In genomic region chr2:165112149-165112548, GRCm38 (mm10) we compare ENCODE assay signal across 7 mouse cellular contexts. TPM values are rescaled to one million over a fixed set of nuclear protein-coding genes. Genes with fewer than 3 reads are reported as not detected.
DNase-seq lines count a peak whose midpoint lies in the region; ATAC-seq lines count a peak whose summit lies in the region.

No protein-coding gene starts in this region.

- DNase-seq in brain, adult 2 months (ENCODE audit: low read depth, low spot score), result peak; percentile 75
- DNase-seq in natural killer cell, adult 2 months (ENCODE audit: low spot score in 2 of 2), result peak; percentile 69 to 84
- peak; percentile 76 to 93 for DNase-seq in spleen, postnatal 4 days (ENCODE audit: low spot score in 2 of 2)

- no peaks in the 10 kb centered on the region for H3K9me3 ChIP-seq in embryonic facial prominence, embryonic 13.5 days
- no peaks in the 10 kb centered on the region for H3K9me3 ChIP-seq in heart, embryonic 13.5 days
- no peaks in the 10 kb centered on the region for H3K9me3 ChIP-seq in kidney, embryonic 16.5 days (ENCODE audit: low read length)
- no peaks in the 10 kb centered on the region for H3K9me3 ChIP-seq in liver, embryonic 12.5 days (replicated peaks)

- no peaks in the 10 kb centered on the region for H3K36me3 ChIP-seq in embryonic facial prominence, embryonic 13.5 days
- no peaks in the 10 kb centered on the region for H3K36me3 ChIP-seq in heart, embryonic 13.5 days
- H3K36me3 ChIP-seq in kidney, embryonic 16.5 days (ENCODE audit: insufficient read depth, low read length), result no peaks in the 10 kb centered on the region
- H3K36me3 ChIP-seq in liver, embryonic 12.5 days, result no peaks in the 10 kb centered on the region

- ATAC-seq in embryonic facial prominence, embryonic 13.5 days (ENCODE audit: insufficient number of reproducible peaks, insufficient read depth, low FRiP score, low TSS enrichment, low read depth), result peak; percentile 56; the same call in 1 of the 2 replicates
- ATAC-seq in heart, embryonic 13.5 days (ENCODE audit: extremely low read depth, insufficient number of reproducible peaks, low FRiP score, low TSS enrichment), result no peak
- peak; percentile 80 for ATAC-seq in kidney, embryonic 16.5 days (ENCODE audit: low FRiP score, low TSS enrichment)
- peak; percentile 59 for ATAC-seq in liver, embryonic 12.5 days

- H3K9ac ChIP-seq in embryonic facial prominence, embryonic 13.5 days, result no peak overlapping the region
- H3K9ac ChIP-seq in heart, embryonic 13.5 days, result no peak overlapping the region
- H3K9ac ChIP-seq in kidney, embryonic 16.5 days (replicated peaks; ENCODE audit: low read length), result no peak overlapping the region
- no peak overlapping the region for H3K9ac ChIP-seq in liver, embryonic 12.5 days

- H3K27me3 ChIP-seq in embryonic facial prominence, embryonic 13.5 days, result peaks cover 96% of the 10 kb centered on the region
- H3K27me3 ChIP-seq in heart, embryonic 13.5 days (replicated peaks), result peaks cover 98% of the 10 kb centered on the region
- H3K27me3 ChIP-seq in kidney, embryonic 16.5 days (ENCODE audit: insufficient read depth, low read length), result peaks cover 93% of the 10 kb centered on the region
- H3K27me3 ChIP-seq in liver, embryonic 12.5 days (replicated peaks), result peaks cover 99% of the 10 kb centered on the region

- no peak overlapping the region for H3K27ac ChIP-seq in embryonic facial prominence, embryonic 13.5 days
- H3K27ac ChIP-seq in heart, embryonic 13.5 days (replicated peaks), result no peak overlapping the region
- H3K27ac ChIP-seq in kidney, embryonic 16.5 days (ENCODE audit: low read length), result no peak overlapping the region
- no peak overlapping the region for H3K27ac ChIP-seq in liver, embryonic 12.5 days

- WGBS in embryonic facial prominence, embryonic 13.5 days, result under 1% methylated on average over 54 of the region's 54 CpGs
- 1% methylated on average over 54 of the region's 54 CpGs for WGBS in heart, embryonic 13.5 days
- WGBS in kidney, embryonic 16.5 days, result under 1% methylated on average over 54 of the region's 54 CpGs
- 1% methylated on average over 54 of the region's 54 CpGs for WGBS in liver, embryonic 12.5 days (ENCODE audit: insufficient replicate concordance)

- H3K4me3 ChIP-seq in embryonic facial prominence, embryonic 13.5 days, result peak overlapping the region; percentile 24; the same call in 1 of the 2 replicates
- H3K4me3 ChIP-seq in heart, embryonic 13.5 days, result peak overlapping the region; percentile 20; the same call in 1 of the 2 replicates
- no peak overlapping the region for H3K4me3 ChIP-seq in kidney, embryonic 16.5 days (ENCODE audit: low read length)
- H3K4me3 ChIP-seq in liver, embryonic 12.5 days, result no peak overlapping the region

- H3K4me1 ChIP-seq in embryonic facial prominence, embryonic 13.5 days, result peaks cover 16% of the 10 kb centered on the region; the same call in 1 of the 2 replicates
- peaks cover 3% of the 10 kb centered on the region for H3K4me1 ChIP-seq in heart, embryonic 13.5 days
- peaks cover 16% of the 10 kb centered on the region; the same call in 1 of the 2 replicates for H3K4me1 ChIP-seq in kidney, embryonic 16.5 days (ENCODE audit: insufficient read depth, low read length)
- 0 out of 2 replicates have a peak, but pooled peaks cover 3% of the 10 kb centered on the region for H3K4me1 ChIP-seq in liver, embryonic 12.5 days

- H3K4me2 ChIP-seq in embryonic facial prominence, embryonic 13.5 days, result peak overlapping the region; percentile 44
- H3K4me2 ChIP-seq in heart, embryonic 13.5 days, result peak overlapping the region; percentile 40
- H3K4me2 ChIP-seq in kidney, embryonic 16.5 days (replicated peaks; ENCODE audit: low read depth, low read length), result no peak overlapping the region; the same call in 1 of the 2 replicates
- peak overlapping the region; percentile 8; the same call in 1 of the 2 replicates for H3K4me2 ChIP-seq in liver, embryonic 12.5 days

RNA-seq across cellular contexts. Expression of gene 1700025C18Rik, which starts 21.6 kb away (rescaled TPM):
- not detected in 2 replicates for polyA plus RNA-seq in embryonic facial prominence, embryonic 13.5 days (2015; fragmentation: Nextera tagmentation; extraction: Ambion mirVana)
- not detected in 2 replicates for polyA plus RNA-seq in heart, embryonic 13.5 days (2015; fragmentation: Nextera tagmentation; extraction: Ambion mirVana)
- not detected in 2 replicates for polyA plus RNA-seq in kidney, embryonic 16.5 days (2015; fragmentation: Nextera tagmentation; extraction: Ambion mirVana)
- not detected in 2 replicates for polyA plus RNA-seq in liver, embryonic 12.5 days (2016; fragmentation: Nextera tagmentation; extraction: Ambion mirVana)

RNA-seq across cellular contexts. Expression of gene Cd40, which starts 56.7 kb away (rescaled TPM):
- polyA plus RNA-seq in embryonic facial prominence, embryonic 13.5 days (2015; fragmentation: Nextera tagmentation; extraction: Ambion mirVana), result 4.9 and 6.3 TPM in 2 replicates
- polyA plus RNA-seq in heart, embryonic 13.5 days (2015; fragmentation: Nextera tagmentation; extraction: Ambion mirVana), result 7.6 and 8.5 TPM in 2 replicates
- 9.3 and 12.5 TPM in 2 replicates for polyA plus RNA-seq in kidney, embryonic 16.5 days (2015; fragmentation: Nextera tagmentation; extraction: Ambion mirVana)
- 3.2 and 3.9 TPM in 2 replicates for polyA plus RNA-seq in liver, embryonic 12.5 days (2016; fragmentation: Nextera tagmentation; extraction: Ambion mirVana)

Comparison
In these comparisons a context has a peak if more than half of its experiments do, and no peak if none do; other contexts are left out.
1. H3K4me3 ChIP-seq: peak in embryonic facial prominence, embryonic 13.5 days (single experiment) and heart, embryonic 13.5 days (single experiment); none in kidney, embryonic 16.5 days (single experiment) and liver, embryonic 12.5 days (single experiment).
2. Peak in every context shown above with its lines, with median percentiles within 50 percentile points of each other: DNase-seq.